Mouse (Mus musculus): ENCODE measurements around the gene Lce3f. TPM values are rescaled to one million over a fixed set of nuclear protein-coding genes. Genes with fewer than 3 reads are reported as not detected.

Gene Lce3f
- polyA plus RNA-seq, 1 experiment from 2014 or later = not detected

DNA sequence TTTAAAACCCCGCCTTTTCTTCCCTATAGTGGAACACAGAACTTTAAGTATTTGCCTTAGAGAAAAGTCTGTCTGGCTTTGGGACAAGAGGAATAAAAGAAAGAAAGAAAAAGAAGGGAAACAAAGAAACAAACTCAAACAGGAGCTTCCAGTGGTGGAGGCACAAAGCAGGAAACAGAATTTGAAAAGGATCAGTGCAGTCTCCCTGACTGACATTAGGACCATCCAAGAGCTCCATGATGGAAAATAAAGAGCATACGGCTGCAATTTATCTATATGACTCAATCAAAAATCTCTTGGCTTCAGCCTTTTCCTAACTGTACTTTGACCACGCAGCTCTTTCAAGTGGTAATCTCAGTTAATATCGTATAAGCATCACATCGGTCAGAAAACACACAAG lies 22.8 kb downstream of the Lce3f start:
- WGBS = 27% methylated on average over 5 of the region's 5 CpGs
- ATAC-seq (ENCODE audit: insufficient read depth, low FRiP score, low TSS enrichment) (no peak; the same call in 1 of the 2 replicates), DNase-seq (ENCODE audit: low spot score) (no peak)
- H3K27me3 ChIP-seq (ENCODE audit: control insufficient read depth, insufficient read depth, low read length) = no peaks in the 10 kb centered on the region
- peak overlapping the region; percentile 62 for H3K4me2 ChIP-seq (ENCODE audit: low read depth)
- no peaks in the 10 kb centered on the region for H3K4me1 ChIP-seq (ENCODE audit: control insufficient read depth, insufficient read depth, low read length)
- no peaks in the 10 kb centered on the region for H3K9me3 ChIP-seq (ENCODE audit: control insufficient read depth, low read length)
- H3K4me3 ChIP-seq (ENCODE audit: low read depth, low read length) = peak overlapping the region; percentile 31
- no peak overlapping the region for H3K27ac ChIP-seq (ENCODE audit: low read depth, low read length)
- peak overlapping the region; percentile 55; the same call in 1 of the 2 replicates for H3K9ac ChIP-seq (ENCODE audit: low read length)
- H3K36me3 ChIP-seq (ENCODE audit: control insufficient read depth, insufficient read depth, low read length) = no peaks in the 10 kb centered on the region

DNA sequence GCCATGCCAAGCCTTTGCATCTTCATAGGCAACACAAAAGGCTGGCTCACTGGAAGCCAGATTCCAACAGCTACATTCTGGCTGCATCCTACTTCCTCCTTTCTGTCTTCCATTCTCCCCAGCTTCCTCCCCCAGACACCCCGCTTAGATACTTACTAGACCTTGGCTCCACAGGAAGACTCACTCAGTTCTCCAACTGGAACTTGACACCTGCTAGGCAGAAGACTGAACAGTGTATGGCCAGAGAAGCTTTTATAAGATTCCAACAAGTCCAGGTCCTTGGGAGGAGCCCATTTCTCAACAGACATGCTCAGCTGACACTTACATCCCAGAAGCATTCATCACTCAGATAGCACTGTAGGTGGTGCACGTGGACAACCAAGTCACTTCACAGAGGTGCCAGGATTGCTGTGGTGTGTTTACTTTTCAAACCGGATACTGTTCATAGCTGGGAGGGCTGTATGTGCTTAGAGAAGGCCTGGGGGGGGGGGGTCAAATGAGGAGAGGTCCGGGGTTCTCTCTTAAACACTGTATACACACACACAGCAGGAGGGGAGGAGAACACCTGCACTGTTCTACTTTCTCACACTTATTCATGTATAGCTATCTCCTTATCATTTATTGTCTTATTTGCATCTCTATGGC lies 23.6 kb downstream of the Lce3f start, which contains the start of gene Crct1:
TSS of gene Crct1 (minus strand) at position 228 of the 645 bp plus-strand sequence.
- Histone ChIP-seq H3K27ac (ENCODE audit: low read depth, low read length) (0 out of 2 replicates have a peak within 1 kb of the TSS, but pooled peaks have one; percentile 8), H3K36me3 (ENCODE audit: control insufficient read depth, insufficient read depth, low read length) (no peaks in the 10 kb centered on the region), H3K4me2 (ENCODE audit: low read depth) (peak within 1 kb of the TSS; percentile 62), H3K4me1 (ENCODE audit: control insufficient read depth, insufficient read depth, low read length) (no peaks in the 10 kb centered on the region), H3K27me3 (ENCODE audit: control insufficient read depth, insufficient read depth, low read length) (no peaks in the 10 kb centered on the region), H3K9ac (ENCODE audit: low read length) (peak within 1 kb of the TSS; percentile 55), H3K4me3 (ENCODE audit: low read depth, low read length) (peak within 1 kb of the TSS; percentile 31), H3K9me3 (ENCODE audit: control insufficient read depth, low read length) (no peaks in the 10 kb centered on the region)
- DNase-seq (ENCODE audit: low spot score) = no peak
- ATAC-seq (ENCODE audit: insufficient read depth, low FRiP score, low TSS enrichment) = no peak
- WGBS = 38% methylated on average over 4 of the region's 4 CpGs

DNA sequence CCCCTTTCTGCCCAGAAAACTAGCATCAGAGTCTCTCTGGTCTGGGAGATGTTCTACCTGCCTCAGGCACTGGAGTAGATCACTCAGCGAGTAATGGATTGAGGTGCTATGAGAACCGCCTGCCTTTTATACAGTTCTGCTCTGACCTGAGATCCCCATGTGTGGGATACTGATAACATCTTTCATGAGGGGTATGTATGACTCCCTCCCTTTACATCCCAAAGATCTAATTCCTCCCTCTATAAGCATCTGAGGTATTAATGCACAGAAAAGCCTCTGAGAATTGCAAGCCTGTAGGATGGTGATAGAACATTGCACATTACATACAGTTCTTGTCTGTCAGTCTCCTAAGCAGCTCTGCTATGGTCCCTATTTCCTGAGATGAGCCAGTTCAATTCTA lies 26.9 kb downstream of the Lce3f start, which contains the start of gene Lce1m:
TSS of gene Lce1m (minus strand) at position 101 of the 400 bp plus-strand sequence.
- Histone ChIP-seq H3K9ac (ENCODE audit: low read length) (no peak within 1 kb of the TSS), H3K27me3 (ENCODE audit: control insufficient read depth, insufficient read depth, low read length) (no peaks in the 10 kb centered on the region), H3K4me2 (ENCODE audit: low read depth) (no peak within 1 kb of the TSS), H3K27ac (ENCODE audit: low read depth, low read length) (no peak within 1 kb of the TSS), H3K4me1 (ENCODE audit: control insufficient read depth, insufficient read depth, low read length) (no peaks in the 10 kb centered on the region), H3K4me3 (ENCODE audit: low read depth, low read length) (no peak within 1 kb of the TSS), H3K9me3 (ENCODE audit: control insufficient read depth, low read length) (no peaks in the 10 kb centered on the region), H3K36me3 (ENCODE audit: control insufficient read depth, insufficient read depth, low read length) (no peaks in the 10 kb centered on the region)
- DNase-seq (ENCODE audit: low spot score) = no peak
- no peak for ATAC-seq (ENCODE audit: insufficient read depth, low FRiP score, low TSS enrichment)
- 88% methylated on average over 2 of the region's 2 CpGs for WGBS

DNA sequence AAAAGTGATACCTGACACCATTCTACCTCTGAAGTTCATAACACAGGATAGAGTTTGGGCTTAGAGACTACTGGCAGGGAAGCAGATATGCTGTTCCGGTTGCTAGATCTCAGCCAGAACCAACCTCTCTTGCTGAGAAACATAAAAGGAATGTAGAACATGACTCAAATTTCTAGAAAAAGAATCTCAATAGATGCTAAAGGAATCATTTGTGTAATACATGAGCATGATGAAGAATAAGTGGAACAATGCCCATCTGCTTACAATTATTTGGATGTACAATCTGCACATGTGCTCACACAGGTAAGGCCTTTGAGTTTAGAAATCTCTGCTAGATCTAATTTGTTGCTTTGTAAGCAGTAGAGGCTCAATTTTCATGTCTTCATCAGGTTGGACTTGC lies 29.1 kb downstream of the Lce3f start:
- H3K4me1 ChIP-seq (ENCODE audit: control insufficient read depth, insufficient read depth, low read length) = no peaks in the 10 kb centered on the region
- H3K27ac ChIP-seq (ENCODE audit: low read depth, low read length) = no peak overlapping the region
- H3K9me3 ChIP-seq (ENCODE audit: control insufficient read depth, low read length) = no peaks in the 10 kb centered on the region
- no peaks in the 10 kb centered on the region for H3K36me3 ChIP-seq (ENCODE audit: control insufficient read depth, insufficient read depth, low read length)
- 76% methylated on average over 1 of the region's 1 CpGs for WGBS
- H3K27me3 ChIP-seq (ENCODE audit: control insufficient read depth, insufficient read depth, low read length) = no peaks in the 10 kb centered on the region
- ATAC-seq (ENCODE audit: insufficient read depth, low FRiP score, low TSS enrichment) = no peak
- DNase-seq (ENCODE audit: low spot score) = no peak
- H3K4me2 ChIP-seq (ENCODE audit: low read depth) = no peak overlapping the region
- no peak overlapping the region for H3K9ac ChIP-seq (ENCODE audit: low read length)
- H3K4me3 ChIP-seq (ENCODE audit: low read depth, low read length) = no peak overlapping the region

DNA sequence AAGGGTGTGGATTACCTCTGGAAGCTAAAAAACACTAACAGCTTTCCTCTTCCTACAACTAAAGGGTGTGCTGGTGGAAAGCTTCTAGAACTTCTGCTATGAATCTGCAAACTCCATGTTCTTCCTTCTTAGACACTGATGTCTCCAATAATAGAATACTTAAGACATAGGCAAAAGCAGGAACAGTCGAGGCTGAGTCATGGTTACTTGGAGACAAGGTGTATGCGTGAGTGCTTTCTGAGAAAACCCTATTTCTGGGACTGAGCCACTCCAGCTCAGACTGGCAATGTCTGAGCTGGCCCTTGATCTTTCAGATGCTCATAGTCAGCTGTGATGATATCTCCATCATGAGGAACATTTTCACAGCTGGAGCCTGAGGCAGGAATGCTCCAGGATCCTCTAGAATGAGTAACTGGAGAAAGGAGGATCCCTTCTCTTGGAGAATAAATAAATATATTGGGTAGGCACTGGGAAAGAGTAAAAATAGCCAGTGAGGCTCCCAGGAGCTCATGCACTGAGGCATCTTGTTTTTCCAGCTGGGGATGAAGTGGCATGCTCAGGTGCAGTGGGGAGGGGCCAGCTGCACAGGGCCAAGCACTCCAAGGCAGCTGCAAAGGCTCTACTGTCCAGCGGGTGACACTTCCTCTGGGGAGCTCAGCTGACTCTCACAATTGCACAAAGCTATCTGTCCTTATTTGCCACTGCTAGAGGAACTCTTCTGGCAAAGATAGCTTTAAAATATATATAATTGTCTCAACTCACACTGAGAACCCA lies 31.6 kb downstream of the Lce3f start:
- no peak overlapping the region for H3K4me3 ChIP-seq (ENCODE audit: low read depth, low read length)
- H3K9me3 ChIP-seq (ENCODE audit: control insufficient read depth, low read length) = no peaks in the 10 kb centered on the region
- H3K27me3 ChIP-seq (ENCODE audit: control insufficient read depth, insufficient read depth, low read length) = no peaks in the 10 kb centered on the region
- WGBS = 82% methylated on average over 3 of the region's 3 CpGs
- no peak overlapping the region for H3K4me2 ChIP-seq (ENCODE audit: low read depth)
- H3K27ac ChIP-seq (ENCODE audit: low read depth, low read length) = no peak overlapping the region
- no peaks in the 10 kb centered on the region for H3K36me3 ChIP-seq (ENCODE audit: control insufficient read depth, insufficient read depth, low read length)
- no peak overlapping the region for H3K9ac ChIP-seq (ENCODE audit: low read length)
- ATAC-seq (ENCODE audit: insufficient read depth, low FRiP score, low TSS enrichment) = no peak
- H3K4me1 ChIP-seq (ENCODE audit: control insufficient read depth, insufficient read depth, low read length) = no peaks in the 10 kb centered on the region
- DNase-seq (ENCODE audit: low spot score) = no peak

DNA sequence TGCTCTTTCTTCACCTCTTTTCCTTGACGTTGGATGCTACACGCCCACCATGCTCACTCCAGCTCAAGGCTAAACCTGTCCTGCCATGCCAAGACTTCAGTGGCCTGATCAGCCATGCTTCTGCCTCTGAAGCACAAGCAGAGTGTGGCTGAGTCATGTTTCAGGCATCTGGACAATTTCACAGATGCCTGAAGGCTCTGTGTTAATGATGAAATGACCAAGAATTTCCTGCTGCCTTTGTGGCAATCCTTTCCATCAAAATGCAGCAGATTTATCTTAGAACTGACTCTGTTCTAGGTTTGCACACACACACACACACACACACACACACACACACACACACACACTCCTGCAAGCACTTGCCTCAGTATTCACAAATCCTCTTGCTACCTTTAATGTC lies 33.5 kb downstream of the Lce3f start:
- 83% methylated on average over 2 of the region's 2 CpGs for WGBS
- no peak overlapping the region for H3K4me2 ChIP-seq (ENCODE audit: low read depth)
- H3K4me1 ChIP-seq (ENCODE audit: control insufficient read depth, insufficient read depth, low read length) = no peaks in the 10 kb centered on the region
- H3K36me3 ChIP-seq (ENCODE audit: control insufficient read depth, insufficient read depth, low read length) = no peaks in the 10 kb centered on the region
- no peaks in the 10 kb centered on the region for H3K9me3 ChIP-seq (ENCODE audit: control insufficient read depth, low read length)
- H3K4me3 ChIP-seq (ENCODE audit: low read depth, low read length) = no peak overlapping the region
- H3K27me3 ChIP-seq (ENCODE audit: control insufficient read depth, insufficient read depth, low read length) = no peaks in the 10 kb centered on the region
- no peak for ATAC-seq (ENCODE audit: insufficient read depth, low FRiP score, low TSS enrichment)
- no peak overlapping the region for H3K9ac ChIP-seq (ENCODE audit: low read length)
- DNase-seq (ENCODE audit: low spot score) = no peak
- H3K27ac ChIP-seq (ENCODE audit: low read depth, low read length) = no peak overlapping the region

DNA sequence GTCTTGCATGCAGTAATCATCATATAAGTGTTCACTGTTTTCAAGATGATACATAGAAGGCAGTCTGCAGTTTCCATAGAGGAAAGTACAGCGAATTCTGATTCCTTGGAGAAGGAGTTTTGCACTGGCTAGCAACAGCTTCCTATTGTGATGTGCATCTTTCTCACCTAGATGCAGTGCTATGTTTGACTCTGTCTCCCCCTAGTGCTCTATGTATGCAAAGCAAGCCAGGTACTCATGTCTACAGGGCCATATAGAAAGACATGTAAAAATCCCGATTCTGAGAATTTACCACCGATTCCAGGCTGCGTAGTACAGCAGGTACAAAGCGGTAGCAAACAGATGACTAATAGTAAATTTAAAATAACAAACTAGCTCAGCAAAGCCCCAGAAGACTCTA lies 39.4 kb downstream of the Lce3f start:
- H3K4me3 ChIP-seq (ENCODE audit: low read depth, low read length) = no peak overlapping the region
- no peaks in the 10 kb centered on the region for H3K4me1 ChIP-seq (ENCODE audit: control insufficient read depth, insufficient read depth, low read length)
- no peaks in the 10 kb centered on the region for H3K9me3 ChIP-seq (ENCODE audit: control insufficient read depth, low read length)
- H3K36me3 ChIP-seq (ENCODE audit: control insufficient read depth, insufficient read depth, low read length) = no peaks in the 10 kb centered on the region
- DNase-seq (ENCODE audit: low spot score) (peak; percentile 31), ATAC-seq (ENCODE audit: insufficient read depth, low FRiP score, low TSS enrichment) (peak; percentile 81)
- 59% methylated on average over 5 of the region's 5 CpGs for WGBS
- H3K27ac ChIP-seq (ENCODE audit: low read depth, low read length) = no peak overlapping the region
- no peak overlapping the region for H3K9ac ChIP-seq (ENCODE audit: low read length)
- H3K27me3 ChIP-seq (ENCODE audit: control insufficient read depth, insufficient read depth, low read length) = no peaks in the 10 kb centered on the region
- H3K4me2 ChIP-seq (ENCODE audit: low read depth) = no peak overlapping the region

All from neural tube, embryonic 11.5 days (tissue).